Mouse (Mus musculus): ENCODE results near the gene 5530401A14Rik. TPM values are rescaled to one million over a fixed set of nuclear protein-coding genes. Genes with fewer than 3 reads are reported as not detected.

5530401A14Rik gene
- total and polyA plus RNA-seq, 2 experiments from 2014 or later = 0.23 TPM; not detected in 1

DNA sequence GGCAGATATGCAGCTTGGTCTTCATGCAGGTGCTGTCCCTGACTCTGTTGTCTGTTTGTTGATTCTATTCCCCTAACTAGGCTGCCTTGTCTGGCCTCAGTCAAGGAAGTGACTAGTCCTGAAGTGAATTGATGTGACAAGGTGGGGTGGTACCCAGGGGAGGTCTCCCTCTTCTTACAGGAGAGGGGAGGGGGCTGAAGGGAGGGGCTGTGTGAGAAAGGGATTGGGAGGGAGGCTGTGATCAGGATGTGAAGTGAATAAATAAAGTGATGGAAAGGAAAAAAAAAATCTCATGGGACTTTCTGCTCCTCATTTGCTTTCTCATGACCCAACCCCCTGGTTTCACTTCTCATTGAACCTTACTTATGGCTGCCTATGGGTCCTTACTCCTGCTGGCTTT lies 41.8 kb downstream of the 5530401A14Rik start:
- ATAC-seq (no peak), DNase-seq (no peak)
- Histone ChIP-seq H3K36me3 (ENCODE audit: insufficient read depth) (no peaks in the 10 kb centered on the region), H3K27ac (ENCODE audit: low read depth, low read length) (no peak overlapping the region), H3K27me3 (ENCODE audit: insufficient read depth, low read length) (no peaks in the 10 kb centered on the region), H3K4me3 (ENCODE audit: low read depth, low read length) (no peak overlapping the region), H3K9ac (no peak overlapping the region), H3K9me3 (ENCODE audit: low read length) (no peaks in the 10 kb centered on the region), H3K4me2 (ENCODE audit: low read depth) (no peak overlapping the region), H3K4me1 (ENCODE audit: insufficient read depth) (peaks cover 11% of the 10 kb centered on the region; the same call in 1 of the 2 replicates)
- TF ChIP-seq CTCF (IDR thresholded peaks at IDR 0.05; ENCODE audit: low read depth) = no peak

DNA sequence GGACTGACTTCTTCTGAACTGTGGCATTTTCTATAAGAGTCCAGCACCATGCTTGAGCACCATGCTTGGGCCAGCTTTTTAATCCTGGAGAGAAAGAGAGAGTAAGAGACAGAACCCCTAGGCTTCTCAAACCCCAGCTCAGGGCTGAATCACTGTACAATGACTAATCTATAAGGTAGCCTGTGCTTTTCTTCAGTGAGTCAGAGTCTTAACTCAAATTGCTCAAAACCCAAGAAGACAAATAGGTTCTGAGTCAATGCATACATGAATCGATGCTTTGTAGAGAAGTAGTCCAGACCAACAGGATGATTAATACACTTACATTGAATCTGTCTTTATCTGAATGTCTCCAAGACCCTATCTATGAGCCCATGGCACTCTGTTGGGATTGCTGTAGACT lies 48.3 kb downstream of the 5530401A14Rik start:
- TF ChIP-seq CTCF (IDR thresholded peaks at IDR 0.05; ENCODE audit: low read depth) = no peak
- WGBS = 82% methylated on average over 1 of the region's 1 CpGs
- no peak overlapping the region for H3K27ac ChIP-seq (ENCODE audit: low read depth, low read length)

DNA sequence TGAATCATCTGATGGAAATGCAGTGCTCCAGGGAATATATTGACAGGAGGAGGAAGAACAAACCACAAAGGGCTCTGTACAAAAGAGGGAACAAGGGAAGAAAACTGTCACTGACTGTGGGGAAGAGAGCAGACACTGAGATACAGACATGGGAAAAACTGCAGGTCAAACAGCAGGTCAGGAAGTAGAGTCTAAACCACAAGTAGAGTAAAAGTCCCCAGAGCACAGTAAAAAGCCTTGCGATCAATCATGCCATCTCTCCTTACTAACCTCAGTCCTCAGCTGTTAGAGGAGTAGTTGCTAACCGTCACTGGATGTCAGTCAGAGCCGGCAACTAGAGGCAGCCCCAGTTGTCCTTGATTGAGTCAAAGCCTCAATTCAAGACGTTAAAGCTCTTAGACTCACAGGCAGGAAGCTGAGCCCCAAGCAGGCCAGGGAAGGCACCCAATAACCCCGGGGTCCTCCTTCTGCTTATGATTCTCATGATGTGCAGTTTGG lies 49.0 kb downstream of the 5530401A14Rik start:
- TF ChIP-seq CTCF (IDR thresholded peaks at IDR 0.05; ENCODE audit: low read depth) = no peak
- no peaks in the 10 kb centered on the region for H3K4me1 ChIP-seq (ENCODE audit: insufficient read depth)
- 80% methylated on average over 5 of the region's 5 CpGs for WGBS

More for the DNA sequence above, 48.3 kb downstream of the 5530401A14Rik start:
- no peaks in the 10 kb centered on the region for H3K9me3 ChIP-seq (ENCODE audit: low read length)
- no peak overlapping the region for H3K9ac ChIP-seq
- no peaks in the 10 kb centered on the region for H3K36me3 ChIP-seq (ENCODE audit: insufficient read depth)
- no peak overlapping the region for H3K4me3 ChIP-seq (ENCODE audit: low read depth, low read length)
- ATAC-seq = no peak
- DNase-seq = no peak
- no peaks in the 10 kb centered on the region for H3K27me3 ChIP-seq (ENCODE audit: insufficient read depth, low read length)
- no peaks in the 10 kb centered on the region for H3K4me1 ChIP-seq (ENCODE audit: insufficient read depth)
- H3K4me2 ChIP-seq (ENCODE audit: low read depth) = no peak overlapping the region

DNA sequence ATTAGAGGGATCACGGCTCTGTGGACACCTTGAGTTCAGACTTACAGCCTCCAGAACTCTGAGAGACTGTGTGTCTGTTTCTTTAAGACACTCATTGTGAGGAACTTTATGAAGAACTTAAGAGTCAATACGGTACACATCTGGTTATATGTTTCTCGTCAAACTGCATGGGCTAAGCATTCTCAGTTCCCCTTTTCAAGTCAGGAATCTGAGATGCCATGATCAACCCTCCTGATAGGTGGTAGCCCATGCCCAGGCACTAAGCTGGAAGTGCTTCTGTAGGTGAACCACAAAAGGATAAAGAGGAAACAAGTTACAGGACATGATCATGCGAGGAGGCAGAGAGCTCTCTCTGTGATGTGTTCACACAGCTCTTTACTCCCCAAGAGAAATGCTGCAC lies 52.6 kb downstream of the 5530401A14Rik start:
- no peaks in the 10 kb centered on the region for H3K9me3 ChIP-seq (ENCODE audit: low read length)
- H3K27me3 ChIP-seq (ENCODE audit: insufficient read depth, low read length) = no peaks in the 10 kb centered on the region
- DNase-seq (no peak), ATAC-seq (no peak)
- H3K4me1 ChIP-seq (ENCODE audit: insufficient read depth) = peaks cover 4% of the 10 kb centered on the region; the same call in 1 of the 2 replicates
- TF ChIP-seq CTCF (IDR thresholded peaks at IDR 0.05; ENCODE audit: low read depth) = no peak
- H3K36me3 ChIP-seq (ENCODE audit: insufficient read depth) = no peaks in the 10 kb centered on the region
- H3K9ac ChIP-seq = no peak overlapping the region
- no peak overlapping the region for H3K27ac ChIP-seq (ENCODE audit: low read depth, low read length)
- WGBS = 91% methylated on average over 4 of the region's 4 CpGs
- H3K4me2 ChIP-seq (ENCODE audit: low read depth) = no peak overlapping the region
- no peak overlapping the region for H3K4me3 ChIP-seq (ENCODE audit: low read depth, low read length)

More for the DNA sequence above, 49.0 kb downstream of the 5530401A14Rik start:
- Histone ChIP-seq H3K27me3 (ENCODE audit: insufficient read depth, low read length) (no peaks in the 10 kb centered on the region), H3K36me3 (ENCODE audit: insufficient read depth) (no peaks in the 10 kb centered on the region), H3K27ac (ENCODE audit: low read depth, low read length) (no peak overlapping the region), H3K9me3 (ENCODE audit: low read length) (no peaks in the 10 kb centered on the region), H3K4me2 (ENCODE audit: low read depth) (no peak overlapping the region), H3K9ac (no peak overlapping the region), H3K4me3 (ENCODE audit: low read depth, low read length) (no peak overlapping the region)
- ATAC-seq (no peak), DNase-seq (no peak)

DNA sequence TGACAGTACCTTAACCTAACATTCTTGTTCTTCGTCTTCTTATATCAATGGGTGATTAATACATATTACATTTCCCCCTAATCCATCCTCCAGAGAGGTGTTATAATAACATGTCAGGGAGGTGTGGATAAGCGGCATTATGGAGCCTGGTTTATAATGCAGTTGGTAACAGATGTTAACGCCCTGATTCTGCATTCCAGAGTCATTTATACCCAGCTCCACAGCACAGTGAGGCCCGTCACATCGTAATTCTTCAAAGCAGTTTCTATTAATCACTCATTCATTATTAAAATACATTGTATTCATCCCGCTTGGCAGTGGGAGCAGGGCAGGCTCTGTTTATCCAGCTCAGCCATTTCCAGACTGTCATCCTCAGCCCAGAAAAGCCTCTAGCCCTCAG lies 55.0 kb downstream of the 5530401A14Rik start:
- ATAC-seq (peak; percentile 40; the same call in 1 of the 2 replicates), DNase-seq (peak; percentile 7)
- Histone ChIP-seq H3K4me2 (ENCODE audit: low read depth) (no peak overlapping the region), H3K27me3 (ENCODE audit: insufficient read depth, low read length) (no peaks in the 10 kb centered on the region), H3K9me3 (ENCODE audit: low read length) (no peaks in the 10 kb centered on the region), H3K36me3 (ENCODE audit: insufficient read depth) (no peaks in the 10 kb centered on the region), H3K4me1 (ENCODE audit: insufficient read depth) (peaks cover 4% of the 10 kb centered on the region; the same call in 1 of the 2 replicates), H3K4me3 (ENCODE audit: low read depth, low read length) (no peak overlapping the region), H3K27ac (ENCODE audit: low read depth, low read length) (no peak overlapping the region), H3K9ac (no peak overlapping the region)
- 21% methylated on average over 6 of the region's 6 CpGs for WGBS
- no peak for TF ChIP-seq CTCF (IDR thresholded peaks at IDR 0.05; ENCODE audit: low read depth)

DNA sequence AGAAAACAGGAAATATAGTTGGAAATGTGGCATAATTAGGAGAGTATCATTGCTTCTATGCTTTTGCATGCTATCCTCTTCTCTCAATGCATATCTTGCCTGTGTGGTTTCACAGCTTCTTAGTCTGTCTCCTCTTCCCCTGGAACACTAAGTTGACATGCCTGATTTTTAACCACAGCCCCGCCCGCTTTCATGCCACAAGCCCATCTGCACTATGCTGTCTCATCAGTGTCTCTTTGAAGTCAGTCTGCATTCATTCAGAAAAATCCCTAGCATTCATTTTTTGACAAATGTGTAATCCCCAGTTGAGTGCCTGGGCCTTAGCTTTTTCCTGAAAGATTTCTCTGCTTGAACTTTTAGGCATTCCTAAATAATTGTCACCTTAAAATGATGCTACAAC lies 62.6 kb downstream of the 5530401A14Rik start:
- Histone ChIP-seq H3K9me3 (ENCODE audit: low read length) (no peaks in the 10 kb centered on the region), H3K27me3 (ENCODE audit: insufficient read depth, low read length) (no peaks in the 10 kb centered on the region), H3K4me2 (ENCODE audit: low read depth) (no peak overlapping the region), H3K4me3 (ENCODE audit: low read depth, low read length) (no peak overlapping the region), H3K9ac (no peak overlapping the region), H3K36me3 (ENCODE audit: insufficient read depth) (no peaks in the 10 kb centered on the region), H3K4me1 (ENCODE audit: insufficient read depth) (no peaks in the 10 kb centered on the region), H3K27ac (ENCODE audit: low read depth, low read length) (no peak overlapping the region)
- no peak for ATAC-seq
- no peak for TF ChIP-seq CTCF (IDR thresholded peaks at IDR 0.05; ENCODE audit: low read depth)
- DNase-seq = no peak
- 86% methylated on average over 2 of the region's 2 CpGs for WGBS

DNA sequence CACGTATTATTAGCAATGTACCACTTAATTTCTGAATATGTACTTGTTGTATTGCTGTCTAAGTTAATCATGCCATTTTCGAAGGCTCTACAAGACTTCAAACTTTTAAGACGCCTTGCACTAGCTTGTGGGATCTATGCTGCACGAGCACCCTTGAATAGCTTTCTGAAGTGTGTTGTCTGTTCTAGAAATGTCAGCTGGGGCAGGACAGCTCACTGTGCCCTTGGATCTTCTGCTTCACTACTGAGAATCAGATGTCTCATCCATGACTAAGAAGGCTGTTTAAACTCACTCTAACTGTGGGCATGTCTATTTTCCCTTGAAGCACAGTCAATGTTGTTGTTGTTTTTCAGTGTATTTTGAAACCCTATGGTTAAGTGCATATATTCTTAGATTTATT lies 63.2 kb downstream of the 5530401A14Rik start:
- H3K4me2 ChIP-seq (ENCODE audit: low read depth) = no peak overlapping the region
- H3K9ac ChIP-seq = no peak overlapping the region
- DNase-seq (no peak), ATAC-seq (no peak)
- WGBS = 95% methylated on average over 4 of the region's 4 CpGs
- TF ChIP-seq CTCF (IDR thresholded peaks at IDR 0.05; ENCODE audit: low read depth) = no peak
- H3K9me3 ChIP-seq (ENCODE audit: low read length) = no peaks in the 10 kb centered on the region
- no peaks in the 10 kb centered on the region for H3K36me3 ChIP-seq (ENCODE audit: insufficient read depth)
- no peaks in the 10 kb centered on the region for H3K4me1 ChIP-seq (ENCODE audit: insufficient read depth)
- H3K27me3 ChIP-seq (ENCODE audit: insufficient read depth, low read length) = no peaks in the 10 kb centered on the region
- no peak overlapping the region for H3K27ac ChIP-seq (ENCODE audit: low read depth, low read length)
- H3K4me3 ChIP-seq (ENCODE audit: low read depth, low read length) = no peak overlapping the region
